Mouse (Mus musculus): ENCODE results near the gene Cnksr1. TPM values are rescaled to one million over a fixed set of nuclear protein-coding genes. Genes with fewer than 3 reads are reported as not detected.

Cnksr1 gene
- polyA plus RNA-seq, 1 experiment from 2014 or later: 1.3 TPM

DNA sequence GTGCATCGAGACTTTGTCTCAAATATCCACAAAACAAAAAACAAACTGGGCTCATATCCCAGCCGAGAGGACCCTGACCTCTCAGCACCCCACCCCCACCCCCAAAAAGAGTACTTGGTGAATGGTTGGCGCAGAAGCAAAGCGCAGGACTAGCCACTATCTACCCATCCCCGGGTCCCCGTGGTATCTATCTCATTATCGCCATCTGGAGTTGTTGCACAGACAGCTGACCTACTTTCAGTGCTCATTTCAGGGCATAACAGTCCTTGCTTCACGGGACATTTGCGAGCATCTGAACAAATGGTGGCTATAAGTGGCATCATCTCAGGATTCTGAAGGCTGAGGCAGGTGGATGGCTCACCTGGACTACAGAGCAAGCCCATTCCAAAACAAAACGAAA is 487 bp upstream of the Cnksr1 start:
- H3K9me3 ChIP-seq: no peaks in the 10 kb centered on the region
- WGBS: 11% methylated on average over 10 of the region's 10 CpGs
- H3K4me1 ChIP-seq: peaks cover 16% of the 10 kb centered on the region
- peak overlapping the region; percentile 83 for H3K4me2 ChIP-seq
- no peaks in the 10 kb centered on the region for H3K36me3 ChIP-seq
- H3K4me3 ChIP-seq: peak overlapping the region; percentile 52
- H3K27me3 ChIP-seq (replicated peaks): peaks cover 37% of the 10 kb centered on the region
- peak overlapping the region; percentile 72 for H3K9ac ChIP-seq
- H3K27ac ChIP-seq (replicated peaks): no peak overlapping the region
- ATAC-seq (ENCODE audit: extremely low read depth, insufficient number of reproducible peaks, low FRiP score, low TSS enrichment): no peak

- no peaks in the 10 kb centered on the region for H3K9me3 ChIP-seq
- no peaks in the 10 kb centered on the region for H3K36me3 ChIP-seq
- WGBS: 20% methylated on average over 19 of the region's 19 CpGs
- H3K4me2 ChIP-seq: peak overlapping the region; percentile 83
- H3K4me1 ChIP-seq: peaks cover 16% of the 10 kb centered on the region
- H3K9ac ChIP-seq: peak overlapping the region; percentile 72
- peak overlapping the region; percentile 52 for H3K4me3 ChIP-seq
- H3K27me3 ChIP-seq (replicated peaks): peaks cover 46% of the 10 kb centered on the region
- ATAC-seq (ENCODE audit: extremely low read depth, insufficient number of reproducible peaks, low FRiP score, low TSS enrichment): no peak
- H3K27ac ChIP-seq (replicated peaks): no peak overlapping the region
These were observed 469 bp downstream of the Cnksr1 start for GRCm38 (mm10) chr4:134237582-134238278.

GRCm38 (mm10) chr4:134234876-134235275 is 3.3 kb downstream of the Cnksr1 start:
- Histone ChIP-seq H3K4me3 (no peak overlapping the region), H3K4me2 (no peak overlapping the region), H3K27me3 (replicated peaks) (peaks cover 52% of the 10 kb centered on the region), H3K9me3 (no peaks in the 10 kb centered on the region), H3K9ac (no peak overlapping the region), H3K4me1 (peaks cover 16% of the 10 kb centered on the region), H3K27ac (replicated peaks) (no peak overlapping the region), H3K36me3 (no peaks in the 10 kb centered on the region)
- WGBS: 63% methylated on average over 5 of the region's 5 CpGs
- ATAC-seq (ENCODE audit: extremely low read depth, insufficient number of reproducible peaks, low FRiP score, low TSS enrichment): no peak

DNA sequence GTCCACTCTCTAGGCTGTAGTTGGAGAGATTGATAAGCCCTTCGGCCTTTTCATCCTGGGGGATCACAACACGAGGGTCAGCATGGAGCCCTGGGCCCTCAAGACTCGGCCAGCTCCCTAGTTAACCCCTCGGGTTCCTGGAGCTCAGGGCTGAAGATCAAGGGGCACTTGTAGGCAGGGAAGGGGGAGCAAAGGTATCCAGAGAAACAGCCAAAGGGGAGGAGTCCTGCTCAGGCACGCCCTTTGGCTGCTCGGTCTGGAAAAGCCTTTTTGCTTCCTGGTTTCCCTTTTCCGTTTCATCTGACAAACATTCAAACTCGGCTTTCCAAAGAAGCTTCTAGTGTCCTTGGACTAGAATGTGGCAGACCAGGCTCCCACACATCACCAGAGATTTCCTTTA is 7.8 kb downstream of the Cnksr1 start:
- no peaks in the 10 kb centered on the region for H3K36me3 ChIP-seq
- H3K4me2 ChIP-seq: no peak overlapping the region
- H3K4me3 ChIP-seq: no peak overlapping the region
- no peaks in the 10 kb centered on the region for H3K4me1 ChIP-seq
- H3K9me3 ChIP-seq: no peaks in the 10 kb centered on the region
- no peak for ATAC-seq (ENCODE audit: extremely low read depth, insufficient number of reproducible peaks, low FRiP score, low TSS enrichment)
- 25% methylated on average over 8 of the region's 8 CpGs for WGBS
- peaks cover 30% of the 10 kb centered on the region for H3K27me3 ChIP-seq (replicated peaks)
- no peak overlapping the region for H3K9ac ChIP-seq
- H3K27ac ChIP-seq (replicated peaks): no peak overlapping the region

DNA sequence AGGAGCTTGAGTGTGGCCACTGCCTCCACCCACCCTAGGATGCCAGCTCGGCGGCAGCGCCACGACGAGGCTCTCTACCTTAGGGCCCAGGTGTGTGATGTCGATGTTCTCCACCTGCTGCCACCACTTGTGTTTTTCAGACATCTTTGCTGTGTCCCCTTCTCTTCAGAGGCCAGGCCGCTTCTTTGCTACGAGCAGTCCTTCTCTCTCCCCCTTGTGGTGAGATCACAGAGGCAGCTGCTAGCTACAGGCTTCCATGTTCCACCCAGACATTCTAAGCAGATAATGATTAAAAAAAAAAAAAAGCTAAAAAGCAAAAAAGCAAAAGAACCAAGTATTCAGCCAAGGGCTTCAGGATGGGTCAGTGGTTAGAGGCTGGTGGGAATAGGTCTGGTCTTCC is 11.0 kb downstream of the Cnksr1 start, which contains the start of gene Catsper4:
Gene Catsper4 (minus strand): TSS at position 190 of the 400 bp plus-strand sequence.
- H3K9me3 ChIP-seq: no peaks in the 10 kb centered on the region
- no peak within 1 kb of the TSS for H3K27ac ChIP-seq (replicated peaks)
- H3K4me2 ChIP-seq: no peak within 1 kb of the TSS
- H3K9ac ChIP-seq: no peak within 1 kb of the TSS
- H3K27me3 ChIP-seq (replicated peaks): peaks cover 11% of the 10 kb centered on the region; the same call in 1 of the 2 replicates
- no peaks in the 10 kb centered on the region for H3K4me1 ChIP-seq
- H3K36me3 ChIP-seq: no peaks in the 10 kb centered on the region
- no peak within 1 kb of the TSS for H3K4me3 ChIP-seq
- ATAC-seq (ENCODE audit: extremely low read depth, insufficient number of reproducible peaks, low FRiP score, low TSS enrichment): no peak
- 56% methylated on average over 8 of the region's 8 CpGs for WGBS

DNA sequence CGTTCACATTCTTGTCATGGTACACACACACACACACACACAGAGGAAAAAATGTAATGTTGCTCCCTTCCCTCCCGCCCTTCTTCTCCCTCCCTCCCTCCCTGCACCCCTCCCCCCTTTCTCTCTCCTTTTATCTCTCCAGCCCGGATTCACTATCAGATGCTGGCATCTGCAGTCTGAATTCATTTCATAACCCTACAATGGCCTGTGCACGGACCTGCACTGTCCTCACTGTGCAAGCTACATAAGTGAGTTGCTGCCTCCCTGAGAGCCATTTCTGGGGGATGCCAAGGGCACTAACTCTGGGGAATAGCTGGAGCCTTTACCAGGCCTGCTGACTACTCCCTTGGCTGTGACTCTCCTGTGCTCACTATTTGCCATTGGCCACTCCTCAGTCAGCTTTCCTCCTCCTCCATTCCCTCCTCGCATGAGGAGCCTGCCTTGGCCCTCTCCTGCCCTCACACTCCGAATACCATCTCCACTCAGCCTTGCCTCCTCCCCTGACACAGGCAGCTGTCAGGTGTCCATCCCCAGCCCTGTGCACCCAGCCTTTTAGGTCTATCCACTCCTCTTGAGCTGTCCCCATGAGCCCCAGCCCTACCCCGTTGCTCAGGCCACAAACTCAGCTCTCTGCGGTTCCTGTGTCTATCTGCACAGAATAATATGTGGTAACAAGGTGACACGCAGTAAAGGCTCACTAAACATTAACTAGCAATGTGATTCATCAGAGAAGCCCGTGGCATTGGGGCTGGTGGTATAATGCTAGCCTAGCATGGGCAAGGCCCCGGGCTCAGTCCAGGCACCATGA is 15.2 kb downstream of the Cnksr1 start:
- Histone ChIP-seq H3K4me2 (no peak overlapping the region), H3K27me3 (replicated peaks) (peaks cover 7% of the 10 kb centered on the region; the same call in 1 of the 2 replicates), H3K9ac (no peak overlapping the region), H3K9me3 (no peaks in the 10 kb centered on the region), H3K4me3 (no peak overlapping the region), H3K27ac (replicated peaks) (no peak overlapping the region), H3K36me3 (no peaks in the 10 kb centered on the region), H3K4me1 (no peaks in the 10 kb centered on the region)
- 53% methylated on average over 11 of the region's 11 CpGs for WGBS
- ATAC-seq (ENCODE audit: extremely low read depth, insufficient number of reproducible peaks, low FRiP score, low TSS enrichment): no peak

- Histone ChIP-seq H3K4me2 (no peak overlapping the region), H3K4me3 (no peak overlapping the region), H3K4me1 (peaks cover 7% of the 10 kb centered on the region; the same call in 1 of the 2 replicates), H3K27ac (replicated peaks) (no peak overlapping the region), H3K27me3 (replicated peaks) (peaks cover 5% of the 10 kb centered on the region; the same call in 1 of the 2 replicates), H3K36me3 (no peaks in the 10 kb centered on the region), H3K9me3 (no peaks in the 10 kb centered on the region), H3K9ac (no peak overlapping the region)
- no peak for ATAC-seq (ENCODE audit: extremely low read depth, insufficient number of reproducible peaks, low FRiP score, low TSS enrichment)
- 58% methylated on average over 6 of the region's 6 CpGs for WGBS
These were observed 31.6 kb downstream of the Cnksr1 start for GRCm38 (mm10) chr4:134206488-134207053.

- WGBS: 80% methylated on average over 17 of the region's 17 CpGs
- Histone ChIP-seq H3K4me1 (peaks cover under 1% of the 10 kb centered on the region; the same call in 1 of the 2 replicates), H3K4me3 (no peak overlapping the region), H3K4me2 (no peak overlapping the region), H3K36me3 (no peaks in the 10 kb centered on the region), H3K27ac (replicated peaks) (no peak overlapping the region), H3K27me3 (replicated peaks) (peaks cover 3% of the 10 kb centered on the region; the same call in 1 of the 2 replicates), H3K9me3 (no peaks in the 10 kb centered on the region), H3K9ac (no peak overlapping the region)
- no peak for ATAC-seq (ENCODE audit: extremely low read depth, insufficient number of reproducible peaks, low FRiP score, low TSS enrichment)
These were observed 34.8 kb downstream of the Cnksr1 start for GRCm38 (mm10) chr4:134203340-134203896.

GRCm38 (mm10) chr4:134202904-134203303 is 35.3 kb downstream of the Cnksr1 start, which contains the start of gene Gm7534:
Gene Gm7534 (minus strand): TSS chr4:134203004.
- ATAC-seq (ENCODE audit: extremely low read depth, insufficient number of reproducible peaks, low FRiP score, low TSS enrichment): no peak

GRCm38 (mm10) chr4:134199371-134199770 is 38.8 kb downstream of the Cnksr1 start:
- Histone ChIP-seq H3K9me3 (no peaks in the 10 kb centered on the region), H3K36me3 (no peaks in the 10 kb centered on the region), H3K4me3 (no peak overlapping the region), H3K4me2 (no peak overlapping the region), H3K4me1 (no peaks in the 10 kb centered on the region), H3K27me3 (replicated peaks) (no peaks in the 10 kb centered on the region), H3K9ac (no peak overlapping the region), H3K27ac (replicated peaks) (no peak overlapping the region)
- 59% methylated on average over 2 of the region's 2 CpGs for WGBS
- no peak for ATAC-seq (ENCODE audit: extremely low read depth, insufficient number of reproducible peaks, low FRiP score, low TSS enrichment)

More at GRCm38 (mm10) chr4:134202904-134203303, 35.3 kb downstream of the Cnksr1 start, which contains the start of gene Gm7534:
- H3K36me3 ChIP-seq: no peaks in the 10 kb centered on the region
- no peaks in the 10 kb centered on the region for H3K4me1 ChIP-seq
- H3K9ac ChIP-seq: no peak within 1 kb of the TSS
- no peak within 1 kb of the TSS for H3K4me2 ChIP-seq
- no peaks in the 10 kb centered on the region for H3K27me3 ChIP-seq (replicated peaks)
- no peak within 1 kb of the TSS for H3K4me3 ChIP-seq
- no peaks in the 10 kb centered on the region for H3K9me3 ChIP-seq
- H3K27ac ChIP-seq (replicated peaks): no peak within 1 kb of the TSS
- WGBS: 77% methylated on average over 4 of the region's 4 CpGs

DNA sequence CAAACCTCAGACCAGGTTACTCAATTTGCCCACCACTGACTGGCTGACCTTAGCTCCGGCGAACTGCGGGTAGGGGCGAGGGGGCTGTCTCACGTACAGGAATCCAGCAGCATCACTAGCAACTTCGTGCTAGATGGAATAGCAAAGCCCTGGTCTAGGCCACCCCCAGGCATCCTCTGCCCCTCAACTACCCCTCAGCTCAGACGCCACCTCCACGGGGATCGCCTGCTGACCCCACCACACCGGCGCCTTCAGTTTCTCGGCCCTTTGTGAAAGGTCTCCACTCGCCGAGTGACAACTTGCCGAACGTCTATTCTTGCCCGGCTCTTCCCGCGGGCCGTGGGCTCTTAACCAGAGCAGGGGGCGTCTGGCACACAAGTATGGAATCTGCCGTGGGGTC is 51.9 kb downstream of the Cnksr1 start:
- ATAC-seq (ENCODE audit: extremely low read depth, insufficient number of reproducible peaks, low FRiP score, low TSS enrichment): no peak
- WGBS: under 1% methylated on average over 22 of the region's 22 CpGs
- peak overlapping the region; percentile 95 for H3K4me2 ChIP-seq

More for the DNA sequence above, 51.9 kb downstream of the Cnksr1 start:
- Histone ChIP-seq H3K27me3 (replicated peaks) (no peaks in the 10 kb centered on the region), H3K9ac (peak overlapping the region; percentile 96), H3K36me3 (no peaks in the 10 kb centered on the region), H3K9me3 (no peaks in the 10 kb centered on the region), H3K4me3 (peak overlapping the region; percentile 91), H3K4me1 (peaks cover 21% of the 10 kb centered on the region), H3K27ac (replicated peaks) (peak overlapping the region; percentile 90)

All from heart, embryonic 13.5 days (tissue).